Mouse (Mus musculus) liver, adult (tissue): Measurements from ENCODE around the gene Col8a2.

ENCODE experiments used
- GATA4 ChIP-seq: IDR thresholded peaks from 2 replicates; pipeline ENCODE4 v1.6.1; 2014; ENCODE audit warnings: mild to moderate bottlenecking, low read length; ENCODE audit not compliant: insufficient replicate concordance

The Col8a2 gene

GRCm38 (mm10) chr4:126331751-126332150, 45.2 kb downstream of the Col8a2 start:
- no peak for TF ChIP-seq GATA4

- TF ChIP-seq GATA4: no peak
These were observed 45.8 kb downstream of the Col8a2 start for GRCm38 (mm10) chr4:126332358-126332757.

- TF ChIP-seq GATA4: no peak
These were observed 52.9 kb downstream of the Col8a2 start for GRCm38 (mm10) chr4:126339461-126339860.

GRCm38 (mm10) chr4:126343451-126343850, 56.9 kb downstream of the Col8a2 start:
- TF ChIP-seq GATA4: no peak

- TF ChIP-seq GATA4: no peak
These were observed 73.5 kb downstream of the Col8a2 start for GRCm38 (mm10) chr4:126360069-126360468.
